ENCODE assay signal across 8 mouse cellular contexts in the genomic region with DNA sequence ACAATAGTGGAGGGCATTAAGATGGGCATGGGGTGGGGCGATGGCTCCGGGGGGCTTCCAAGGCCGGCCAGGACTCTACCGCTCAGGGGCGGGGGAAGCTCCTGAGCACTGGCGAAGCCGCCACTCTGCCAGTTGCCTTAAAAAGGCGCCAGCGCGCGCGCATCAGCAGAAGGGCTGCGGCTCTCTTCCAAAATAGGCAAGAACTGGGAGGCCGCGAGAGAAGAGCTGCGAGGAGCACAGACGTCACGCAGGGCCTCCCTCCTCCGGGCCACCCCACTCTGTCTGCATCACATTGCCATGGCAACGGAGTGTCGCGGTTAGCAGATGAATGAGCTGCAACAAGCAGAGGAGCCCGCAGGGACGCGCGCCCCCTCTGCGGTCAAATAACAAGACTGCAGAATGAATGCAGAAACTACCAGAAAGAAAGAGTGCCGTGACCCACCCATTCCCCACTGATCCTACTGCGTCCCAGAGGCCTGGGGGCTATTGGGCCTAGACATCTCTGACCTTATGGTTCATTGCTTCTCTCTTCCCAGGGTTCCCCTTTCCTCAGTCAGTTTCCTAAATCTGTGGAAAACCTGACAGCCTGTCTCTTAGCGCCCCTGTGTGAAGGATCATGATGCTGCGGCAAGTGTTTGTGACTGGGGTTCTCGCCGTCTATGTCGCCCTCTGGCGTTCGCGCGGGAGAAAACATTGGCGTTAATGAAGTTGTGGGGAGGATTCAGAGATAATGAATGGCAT. TPM values are rescaled to one million over a fixed set of nuclear protein-coding genes. Genes with fewer than 3 reads are reported as not detected.
DNase-seq lines count a peak whose midpoint lies in the region; ATAC-seq and TF ChIP-seq lines count a peak whose summit lies in the region.

No protein-coding gene starts in this region.

- H3K79me3 ChIP-seq in C2C12 (ENCODE audit: low read depth), result no peaks in the 10 kb centered on the region

- peak; percentile 89 for TF ChIP-seq CTCF in C2C12 (IDR thresholded peaks at IDR 0.05; ENCODE audit: control insufficient read depth, insufficient read depth, insufficient read length)
- TF ChIP-seq CTCF in bone marrow macrophage, adult 2 months (IDR thresholded peaks at IDR 0.05; ENCODE audit: low read depth, low read length), result peak; percentile 96
- peak; percentile 96 for TF ChIP-seq CTCF in embryonic fibroblast, embryonic 13.5 days (IDR thresholded peaks at IDR 0.05; ENCODE audit: borderline replicate concordance, insufficient read depth, low read length)
- peak; percentile 91 for TF ChIP-seq CTCF in kidney, postnatal 0 days (IDR thresholded peaks at IDR 0.05; ENCODE audit: low read depth)
- peak; percentile 95 for TF ChIP-seq CTCF in liver, adult 2 months (IDR thresholded peaks at IDR 0.05; ENCODE audit: low read depth, low read length)

- no peaks in the 10 kb centered on the region for H3K79me2 ChIP-seq in C2C12 (ENCODE audit: control insufficient read depth, insufficient read depth)
- no peaks in the 10 kb centered on the region for H3K79me2 ChIP-seq in liver, adult 2 months (ENCODE audit: control insufficient read depth, insufficient read depth, low read length)

- peak overlapping the region; percentile 25 for H3ac ChIP-seq in C2C12 (ENCODE audit: control insufficient read depth, insufficient read length, low read depth)

- no peaks in the 10 kb centered on the region for H3K27me3 ChIP-seq in C2C12 (ENCODE audit: control insufficient read depth, insufficient read depth, insufficient read length)
- peaks cover 9% of the 10 kb centered on the region for H3K27me3 ChIP-seq in heart, embryonic 13.5 days (replicated peaks)
- no peaks in the 10 kb centered on the region for H3K27me3 ChIP-seq in kidney, postnatal 0 days (ENCODE audit: insufficient read depth, low read length)
- peaks cover 5% of the 10 kb centered on the region; the same call in 1 of the 2 replicates for H3K27me3 ChIP-seq in liver, adult 2 months (ENCODE audit: control insufficient read depth, insufficient read depth, low read length)
- no peaks in the 10 kb centered on the region for H3K27me3 ChIP-seq in splenic B cell, adult 2 months (ENCODE audit: control insufficient read depth, insufficient read depth, low read length, poor library complexity, severe bottlenecking)

- no peak overlapping the region for H3K27ac ChIP-seq in bone marrow macrophage, adult 2 months (ENCODE audit: insufficient read depth, low read depth, low read length)
- peak overlapping the region; percentile 42; the same call in 1 of the 2 replicates for H3K27ac ChIP-seq in embryonic fibroblast, embryonic 13.5 days (ENCODE audit: insufficient read depth, low read length)
- peak overlapping the region; percentile 60 for H3K27ac ChIP-seq in heart, embryonic 13.5 days (replicated peaks)
- H3K27ac ChIP-seq in kidney, postnatal 0 days, result no peak overlapping the region
- H3K27ac ChIP-seq in liver, adult 2 months (replicated peaks; ENCODE audit: insufficient read depth, low read depth, low read length), result no peak overlapping the region

- H3K9ac ChIP-seq in heart, embryonic 13.5 days, result peak overlapping the region; percentile 57
- no peak overlapping the region for H3K9ac ChIP-seq in kidney, postnatal 0 days (ENCODE audit: low read depth, low read length)
- no peak overlapping the region for H3K9ac ChIP-seq in liver, adult 2 months (ENCODE audit: low read depth, low read length)

- H3K36me3 ChIP-seq in C2C12 (ENCODE audit: control insufficient read depth, insufficient read depth), result no peaks in the 10 kb centered on the region
- no peaks in the 10 kb centered on the region for H3K36me3 ChIP-seq in heart, embryonic 13.5 days
- H3K36me3 ChIP-seq in kidney, postnatal 0 days (ENCODE audit: insufficient read depth, low read length), result no peaks in the 10 kb centered on the region
- H3K36me3 ChIP-seq in liver, adult 2 months (ENCODE audit: control insufficient read depth, insufficient read depth, low read length), result no peaks in the 10 kb centered on the region
- no peaks in the 10 kb centered on the region for H3K36me3 ChIP-seq in splenic B cell, adult 2 months (ENCODE audit: control insufficient read depth, insufficient read depth, low read length, poor library complexity, severe bottlenecking)

- H3K4me1 ChIP-seq in bone marrow macrophage, adult 2 months (ENCODE audit: control insufficient read depth, insufficient read depth, low read length), result peaks cover 36% of the 10 kb centered on the region
- peaks cover 5% of the 10 kb centered on the region; the same call in 1 of the 2 replicates for H3K4me1 ChIP-seq in embryonic fibroblast, embryonic 13.5 days (ENCODE audit: control insufficient read depth, insufficient read depth, low read length)
- peaks cover 24% of the 10 kb centered on the region for H3K4me1 ChIP-seq in heart, embryonic 13.5 days
- no peaks in the 10 kb centered on the region for H3K4me1 ChIP-seq in kidney, postnatal 0 days (replicated peaks; ENCODE audit: insufficient read depth, low read length)
- no peaks in the 10 kb centered on the region for H3K4me1 ChIP-seq in liver, adult 2 months (ENCODE audit: control insufficient read depth, insufficient read depth, low read length)

- 2% methylated on average over 39 of the region's 39 CpGs for WGBS in heart, embryonic 13.5 days
- WGBS in kidney, postnatal 0 days, result under 1% methylated on average over 39 of the region's 39 CpGs
- WGBS in liver, adult 2 months, result 4% methylated on average over 39 of the region's 39 CpGs

- DNase-seq in kidney, postnatal 0 days (ENCODE audit: low spot score), result peak; percentile 87
- DNase-seq in liver, adult 2 months (ENCODE audit: extremely low read depth, low read depth, low spot score), result peak; percentile 30
- peak; percentile 67 to 78 for DNase-seq in natural killer cell, adult 2 months (ENCODE audit: low spot score in 2 of 2)
- peak; percentile 86 for DNase-seq in splenic B cell, adult 2 months (ENCODE audit: low read depth, low spot score)

- TF ChIP-seq POLR2A in bone marrow macrophage, adult 2 months (IDR thresholded peaks at IDR 0.05; ENCODE audit: borderline replicate concordance, low read depth, low read length), result no peak
- peak; percentile 59; the same call in 1 of the 2 replicates for TF ChIP-seq POLR2A in embryonic fibroblast, embryonic 13.5 days (IDR thresholded peaks at IDR 0.05; ENCODE audit: low read depth, low read length)
- TF ChIP-seq POLR2A in liver, adult 2 months (IDR thresholded peaks at IDR 0.05; ENCODE audit: extremely low read depth, insufficient read depth, low read length), result no peak

- ATAC-seq in heart, embryonic 13.5 days (ENCODE audit: extremely low read depth, insufficient number of reproducible peaks, low FRiP score, low TSS enrichment), result peak; percentile 76; the same call in 1 of the 2 replicates
- peak; percentile 72; the same call in 1 of the 2 replicates for ATAC-seq in kidney, postnatal 0 days (replicated peaks; ENCODE audit: low FRiP score, low read depth)

- no peak overlapping the region for H3K4me3 ChIP-seq in C2C12 (ENCODE audit: insufficient read depth, poor library complexity, severe bottlenecking)
- H3K4me3 ChIP-seq in bone marrow macrophage, adult 2 months (ENCODE audit: insufficient read depth, low read length), result no peak overlapping the region
- peak overlapping the region; percentile 19 for H3K4me3 ChIP-seq in embryonic fibroblast, embryonic 13.5 days (ENCODE audit: insufficient read depth, low read length)
- peak overlapping the region; percentile 43 for H3K4me3 ChIP-seq in heart, embryonic 13.5 days
- H3K4me3 ChIP-seq in kidney, postnatal 0 days (replicated peaks; ENCODE audit: low read depth, low read length), result no peak overlapping the region
- H3K4me3 ChIP-seq in liver, adult 2 months (ENCODE audit: insufficient read depth, low read depth, low read length), result no peak overlapping the region

- H3K4me2 ChIP-seq in heart, embryonic 13.5 days, result peak overlapping the region; percentile 70
- H3K4me2 ChIP-seq in kidney, postnatal 0 days (ENCODE audit: low read length), result peak overlapping the region; percentile 35

- no peaks in the 10 kb centered on the region for H3K9me3 ChIP-seq in heart, embryonic 13.5 days
- H3K9me3 ChIP-seq in kidney, postnatal 0 days (replicated peaks; ENCODE audit: low read length), result no peaks in the 10 kb centered on the region

RNA-seq across cellular contexts. Expression of gene Npas4, which starts 11.7 kb away (rescaled TPM):
- 0.60 TPM for polyA plus RNA-seq in C2C12 (2012; fragmentation: generic; extraction: Trizol)
- polyA plus RNA-seq in bone marrow macrophage, adult 2 months (2012; ENCODE audit: insufficient read depth, insufficient read length, missing spikeins), result 1.3 and 1.6 TPM in 2 replicates
- 4.5 and 7.4 TPM in 2 replicates for polyA plus RNA-seq in embryonic fibroblast, embryonic 13.5 days (2011; ENCODE audit: insufficient read length, low read depth, missing spikeins)
- polyA plus RNA-seq in heart, embryonic 13.5 days (2015; fragmentation: Nextera tagmentation; extraction: Ambion mirVana), result 0.09 TPM in 2 replicates
- polyA plus RNA-seq in kidney, postnatal 0 days (2015; fragmentation: Nextera tagmentation; extraction: Ambion mirVana), result not detected in 2 replicates
- not detected in 2 replicates for total RNA-seq in liver, adult 2 months (2014; rRNA removed)
- polyA plus RNA-seq in liver, adult 2 months (2012; rRNA removed), result not detected in 2 replicates

RNA-seq across cellular contexts. Expression of gene Slc29a2, which starts 21.8 kb away (rescaled TPM):
- 8.9 TPM for polyA plus RNA-seq in C2C12 (2012; fragmentation: generic; extraction: Trizol)
- polyA plus RNA-seq in bone marrow macrophage, adult 2 months (2012; ENCODE audit: insufficient read depth, insufficient read length, missing spikeins), result 0.91 and 1.2 TPM in 2 replicates
- 6.0 and 8.0 TPM in 2 replicates for polyA plus RNA-seq in embryonic fibroblast, embryonic 13.5 days (2011; ENCODE audit: insufficient read length, low read depth, missing spikeins)
- polyA plus RNA-seq in heart, embryonic 13.5 days (2015; fragmentation: Nextera tagmentation; extraction: Ambion mirVana), result 8.5 and 9.4 TPM in 2 replicates
- polyA plus RNA-seq in kidney, postnatal 0 days (2015; fragmentation: Nextera tagmentation; extraction: Ambion mirVana), result 4.9 and 5.4 TPM in 2 replicates
- 0.28 and 0.34 TPM in 2 replicates for total RNA-seq in liver, adult 2 months (2014; rRNA removed)
- polyA plus RNA-seq in liver, adult 2 months (2012; rRNA removed), result 1.7 and 2.3 TPM in 2 replicates

RNA-seq across cellular contexts. Expression of gene B4gat1, which starts 36.8 kb away (rescaled TPM):
- 28.1 TPM for polyA plus RNA-seq in C2C12 (2012; fragmentation: generic; extraction: Trizol)
- polyA plus RNA-seq in bone marrow macrophage, adult 2 months (2012; ENCODE audit: insufficient read depth, insufficient read length, missing spikeins), result 23.3 and 30.4 TPM in 2 replicates
- polyA plus RNA-seq in embryonic fibroblast, embryonic 13.5 days (2011; ENCODE audit: insufficient read length, low read depth, missing spikeins), result 31.4 and 33.5 TPM in 2 replicates
- 41.4 and 49.5 TPM in 2 replicates for polyA plus RNA-seq in heart, embryonic 13.5 days (2015; fragmentation: Nextera tagmentation; extraction: Ambion mirVana)
- polyA plus RNA-seq in kidney, postnatal 0 days (2015; fragmentation: Nextera tagmentation; extraction: Ambion mirVana), result 57.1 and 64.2 TPM in 2 replicates
- 11.8 and 13.2 TPM in 2 replicates for total RNA-seq in liver, adult 2 months (2014; rRNA removed)
- polyA plus RNA-seq in liver, adult 2 months (2012; rRNA removed), result 20.1 and 20.4 TPM in 2 replicates

RNA-seq across cellular contexts. Expression of gene AC124502.3, which starts 36.9 kb away (rescaled TPM):
- 1.5 TPM for polyA plus RNA-seq in C2C12 (2012; fragmentation: generic; extraction: Trizol)
- polyA plus RNA-seq in bone marrow macrophage, adult 2 months (2012; ENCODE audit: insufficient read depth, insufficient read length, missing spikeins), result 1.6 and 2.2 TPM in 2 replicates
- 0.60 and 1.5 TPM in 2 replicates for polyA plus RNA-seq in embryonic fibroblast, embryonic 13.5 days (2011; ENCODE audit: insufficient read length, low read depth, missing spikeins)
- polyA plus RNA-seq in heart, embryonic 13.5 days (2015; fragmentation: Nextera tagmentation; extraction: Ambion mirVana), result 1.4 and 1.7 TPM in 2 replicates
- polyA plus RNA-seq in kidney, postnatal 0 days (2015; fragmentation: Nextera tagmentation; extraction: Ambion mirVana), result 1.1 and 1.3 TPM in 2 replicates
- total RNA-seq in liver, adult 2 months (2014; rRNA removed), result 2.1 and 3.7 TPM in 2 replicates
- polyA plus RNA-seq in liver, adult 2 months (2012; rRNA removed), result 0.07 and 0.09 TPM in 2 replicates

RNA-seq across cellular contexts. Expression of gene Brms1, which starts 39.3 kb away (rescaled TPM):
- 55.3 TPM for polyA plus RNA-seq in C2C12 (2012; fragmentation: generic; extraction: Trizol)
- polyA plus RNA-seq in bone marrow macrophage, adult 2 months (2012; ENCODE audit: insufficient read depth, insufficient read length, missing spikeins), result 58.2 and 63.1 TPM in 2 replicates
- polyA plus RNA-seq in embryonic fibroblast, embryonic 13.5 days (2011; ENCODE audit: insufficient read length, low read depth, missing spikeins), result 12.9 and 14.5 TPM in 2 replicates
- 29.5 and 33.5 TPM in 2 replicates for polyA plus RNA-seq in heart, embryonic 13.5 days (2015; fragmentation: Nextera tagmentation; extraction: Ambion mirVana)
- 40.2 and 44.0 TPM in 2 replicates for polyA plus RNA-seq in kidney, postnatal 0 days (2015; fragmentation: Nextera tagmentation; extraction: Ambion mirVana)
- 13.2 and 13.8 TPM in 2 replicates for total RNA-seq in liver, adult 2 months (2014; rRNA removed)
- polyA plus RNA-seq in liver, adult 2 months (2012; rRNA removed), result 22.6 TPM in 2 replicates

Comparison
In these comparisons a context has a peak if more than half of its experiments do, and no peak if none do; other contexts are left out.
1. H3K4me3 ChIP-seq: peak in embryonic fibroblast, embryonic 13.5 days (single experiment) and heart, embryonic 13.5 days (single experiment); none in C2C12 (single experiment), bone marrow macrophage, adult 2 months (single experiment), kidney, postnatal 0 days (single experiment) and liver, adult 2 months (single experiment).
2. H3K27ac ChIP-seq: peak in embryonic fibroblast, embryonic 13.5 days (single experiment) and heart, embryonic 13.5 days (single experiment); none in bone marrow macrophage, adult 2 months (single experiment), kidney, postnatal 0 days (single experiment) and liver, adult 2 months (single experiment).
3. DNase-seq: peak in every context shown above with its lines; median percentile 87 in kidney, postnatal 0 days; 86 in splenic B cell, adult 2 months; 72 in natural killer cell, adult 2 months; 30 in liver, adult 2 months.
4. Peak in every context shown above with its lines, with median percentiles within 50 percentile points of each other: CTCF ChIP-seq.